8 mouse cellular contexts compared by ENCODE assay signal in the genomic region with DNA sequence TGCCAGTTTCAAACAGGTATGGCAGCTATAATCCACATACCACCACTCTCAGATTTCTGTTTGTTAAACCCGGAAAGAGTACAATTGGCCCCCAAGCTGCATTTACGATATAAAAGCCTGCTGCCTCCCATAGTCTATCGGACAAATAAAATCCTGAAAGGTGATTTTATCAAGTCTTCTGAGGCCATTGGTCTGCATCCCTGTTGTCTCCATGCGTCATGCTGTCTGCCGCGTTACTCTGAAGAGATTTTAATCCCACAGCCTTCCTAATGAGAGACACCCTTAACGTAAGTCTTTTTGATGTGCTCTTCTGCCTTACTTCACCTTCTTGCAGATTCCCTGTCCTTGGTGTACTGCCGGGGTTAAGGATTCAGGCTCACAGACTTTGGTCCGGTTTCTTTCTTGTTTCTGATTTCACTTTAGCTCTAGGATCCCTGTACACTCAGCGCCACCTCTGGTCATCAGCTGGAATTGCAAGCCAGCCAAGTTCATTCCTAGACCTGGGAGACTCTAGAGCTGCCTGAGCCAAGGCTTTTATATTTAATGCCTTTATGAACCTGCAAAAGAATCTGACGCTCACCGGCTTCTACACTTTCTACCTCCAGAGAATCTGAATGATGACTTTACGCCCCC.
DNase-seq lines count a peak whose midpoint lies in the region; ATAC-seq and TF ChIP-seq lines count a peak whose summit lies in the region.

No protein-coding gene starts in this region.

- peak; percentile 21 for DNase-seq in 3T3-L1 (ENCODE audit: low read depth, low spot score)
- peak; percentile 27 to 83 for DNase-seq in adrenal gland, adult (ENCODE audit: inconsistent age in 2 of 2, low spot score in 1 of 2)
- peak; percentile 77 for DNase-seq in embryo, embryonic 10.5 days (ENCODE audit: low spot score)
- peak; percentile 29 to 63 for DNase-seq in heart, adult 18-20 months
- DNase-seq in limb, embryonic 10.5 days (ENCODE audit: low spot score), result peak; percentile 48

- peak; percentile 72 for TF ChIP-seq CTCF in intestine, postnatal 0 days (IDR thresholded peaks at IDR 0.05; ENCODE audit: low read depth)

- no peaks in the 10 kb centered on the region for H3K36me3 ChIP-seq in intestine, postnatal 0 days (ENCODE audit: control insufficient read depth, insufficient read depth)
- H3K36me3 ChIP-seq in limb, embryonic 10.5 days, result no peaks in the 10 kb centered on the region
- H3K36me3 ChIP-seq in neural tube, embryonic 13.5 days, result no peaks in the 10 kb centered on the region

- no peak overlapping the region for H3K27ac ChIP-seq in intestine, postnatal 0 days (ENCODE audit: low read depth, low read length)
- H3K27ac ChIP-seq in limb, embryonic 10.5 days, result no peak overlapping the region
- no peak overlapping the region for H3K27ac ChIP-seq in neural tube, embryonic 13.5 days (replicated peaks)

- no peak for ATAC-seq in intestine, postnatal 0 days
- ATAC-seq in neural tube, embryonic 13.5 days (ENCODE audit: low read depth), result no peak
- ATAC-seq in erythroblast, adult 5-6 weeks (replicated peaks; ENCODE audit: low FRiP score, poor library complexity, severe bottlenecking), result no peak

- no peak overlapping the region for H3K9ac ChIP-seq in intestine, postnatal 0 days (ENCODE audit: low read depth, low read length)
- no peak overlapping the region for H3K9ac ChIP-seq in neural tube, embryonic 13.5 days

- no peak overlapping the region for H3K4me3 ChIP-seq in intestine, postnatal 0 days (ENCODE audit: low read depth, low read length)
- H3K4me3 ChIP-seq in limb, embryonic 10.5 days, result no peak overlapping the region
- H3K4me3 ChIP-seq in neural tube, embryonic 13.5 days, result no peak overlapping the region

- H3K4me2 ChIP-seq in intestine, postnatal 0 days (replicated peaks; ENCODE audit: low read depth), result no peak overlapping the region
- peak overlapping the region; percentile 15; the same call in 1 of the 2 replicates for H3K4me2 ChIP-seq in neural tube, embryonic 13.5 days

- 52% methylated on average over 13 of the region's 13 CpGs for WGBS in intestine, postnatal 0 days
- 56% methylated on average over 13 of the region's 13 CpGs for whole genome bisulfite sequencing in limb, embryonic 10.5 days
- 53% methylated on average over 13 of the region's 13 CpGs for WGBS in neural tube, embryonic 13.5 days

- no peaks in the 10 kb centered on the region for H3K27me3 ChIP-seq in intestine, postnatal 0 days (replicated peaks; ENCODE audit: control insufficient read depth, insufficient read depth, low read length)
- H3K27me3 ChIP-seq in limb, embryonic 10.5 days (ENCODE audit: low read depth, poor library complexity, severe bottlenecking), result no peaks in the 10 kb centered on the region
- no peaks in the 10 kb centered on the region for H3K27me3 ChIP-seq in neural tube, embryonic 13.5 days

- no peaks in the 10 kb centered on the region for H3K9me3 ChIP-seq in intestine, postnatal 0 days (ENCODE audit: control insufficient read depth)
- H3K9me3 ChIP-seq in limb, embryonic 10.5 days (replicated peaks), result no peaks in the 10 kb centered on the region
- H3K9me3 ChIP-seq in neural tube, embryonic 13.5 days, result no peaks in the 10 kb centered on the region

- H3K4me1 ChIP-seq in intestine, postnatal 0 days (replicated peaks; ENCODE audit: control insufficient read depth, insufficient read depth, low read length), result no peaks in the 10 kb centered on the region
- H3K4me1 ChIP-seq in limb, embryonic 10.5 days, result no peaks in the 10 kb centered on the region
- H3K4me1 ChIP-seq in neural tube, embryonic 13.5 days (replicated peaks), result no peaks in the 10 kb centered on the region

Comparison
In these comparisons a context has a peak if more than half of its experiments do, and no peak if none do; other contexts are left out.
1. DNase-seq: peak in every context shown above with its lines; median percentile 77 in embryo, embryonic 10.5 days; 55 in adrenal gland, adult; 48 in limb, embryonic 10.5 days; 46 in heart, adult 18-20 months; 21 in 3T3-L1.